Mouse (Mus musculus) neural tube, embryonic 15.5 days (tissue): ENCODE results near the gene Timp1. TPM values are rescaled to one million over a fixed set of nuclear protein-coding genes. Genes with fewer than 3 reads are reported as not detected.

Experiments used
- ATAC-seq: fragments of 200-750 bp; cut with Nextera tagmentation; 2 replicates; pipeline ENCODE4 v1.8.0; 2017; ENCODE audit warnings: mild to moderate bottlenecking, moderate TSS enrichment, moderate library complexity; ENCODE audit not compliant: low FRiP score
- H3K27ac ChIP-seq: fragments of 300-500 bp; sonication (generic); replicated peaks from 2 replicates; pipeline ENCODE4 v1.5.1; 2015; ENCODE audit warnings: mild to moderate bottlenecking, inconsistent platforms
- H3K27me3 ChIP-seq: fragments of 300-500 bp; sonication (generic); replicated peaks from 2 replicates; pipeline ENCODE4 v1.6.1; 2015; ENCODE audit warnings: inconsistent platforms
- H3K36me3 ChIP-seq: fragments of 300-500 bp; sonication (generic); 2 replicates; pipeline ENCODE4 v1.6.1; 2015; ENCODE audit warnings: inconsistent platforms
- H3K4me1 ChIP-seq: fragments of 300-500 bp; sonication (generic); 2 replicates; pipeline ENCODE4 v1.6.1; 2015; ENCODE audit warnings: inconsistent platforms
- H3K4me2 ChIP-seq: fragments of 300-500 bp; sonication (generic); 2 replicates; pipeline ENCODE4 v1.6.1; 2015; ENCODE audit warnings: inconsistent platforms, mild to moderate bottlenecking, moderate library complexity
- H3K4me3 ChIP-seq: fragments of 300-500 bp; sonication (generic); replicated peaks from 2 replicates; pipeline ENCODE4 v1.5.1; 2015; ENCODE audit warnings: mild to moderate bottlenecking, inconsistent platforms
- H3K9ac ChIP-seq: fragments of 300-500 bp; sonication (generic); replicated peaks from 2 replicates; pipeline ENCODE4 v1.6.1; 2015; ENCODE audit warnings: mild to moderate bottlenecking, inconsistent platforms
- H3K9me3 ChIP-seq: fragments of 300-500 bp; sonication (generic); replicated peaks from 2 replicates; pipeline ENCODE4 v1.6.1; 2016; ENCODE audit warnings: inconsistent platforms
- WGBS: fragments of 180-500 bp; shearing (Covaris S2); methylation state at CpG from one replicate; pipeline ENCODE4 v1.1.7; 2015; ENCODE audit warnings: mixed read lengths; 5-methylcytosine and 5-hydroxymethylcytosine counted together
- polyA plus RNA-seq: library from polyadenylated mRNA; unstranded; fragments of >200 nt; fragmentation: Nextera tagmentation; extraction: Ambion mirVana; gene quantifications from 2 replicates; pipeline ENCODE4 v1.2.1, GENCODE M21; 2015

Gene Timp1
- polyA plus RNA-seq, 1 experiment from 2014 or later = 5.8 TPM

DNA sequence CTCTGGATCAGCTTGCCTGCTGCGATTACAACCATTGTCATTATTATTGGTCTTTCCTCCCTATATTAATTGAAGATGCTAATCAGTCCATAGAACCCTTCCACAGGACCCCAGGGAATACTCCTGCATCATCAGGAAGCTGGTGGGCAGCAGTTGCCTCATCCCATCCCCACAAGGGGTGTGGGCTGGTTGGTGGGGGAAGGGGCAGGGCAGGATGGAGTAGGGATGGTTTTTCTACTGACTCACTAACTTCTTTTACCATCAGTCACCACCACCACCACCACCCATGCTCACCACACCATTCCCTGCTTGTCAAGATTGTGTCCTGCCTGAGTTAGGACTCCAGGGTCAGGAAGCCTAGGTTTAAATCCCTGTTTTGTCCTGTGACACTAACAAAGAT, 763 bp upstream of the Timp1 start:
- H3K4me1 ChIP-seq = no peaks in the 10 kb centered on the region
- no peak overlapping the region for H3K4me2 ChIP-seq
- H3K36me3 ChIP-seq = no peaks in the 10 kb centered on the region
- H3K27me3 ChIP-seq = no peaks in the 10 kb centered on the region
- ATAC-seq = no peak
- no peak overlapping the region for H3K9ac ChIP-seq
- no peak overlapping the region for H3K27ac ChIP-seq
- 50% methylated on average over 1 of the region's 1 CpGs for WGBS
- no peak overlapping the region for H3K4me3 ChIP-seq
- H3K9me3 ChIP-seq = no peaks in the 10 kb centered on the region

GRCm38 (mm10) chrX:20872928-20873500, 3.0 kb downstream of the Timp1 start:
- Histone ChIP-seq H3K27ac (no peak overlapping the region), H3K4me1 (no peaks in the 10 kb centered on the region), H3K4me3 (no peak overlapping the region), H3K36me3 (no peaks in the 10 kb centered on the region), H3K9me3 (no peaks in the 10 kb centered on the region), H3K9ac (no peak overlapping the region), H3K27me3 (no peaks in the 10 kb centered on the region), H3K4me2 (no peak overlapping the region)
- 38% methylated on average over 11 of the region's 11 CpGs for WGBS
- no peak for ATAC-seq

DNA sequence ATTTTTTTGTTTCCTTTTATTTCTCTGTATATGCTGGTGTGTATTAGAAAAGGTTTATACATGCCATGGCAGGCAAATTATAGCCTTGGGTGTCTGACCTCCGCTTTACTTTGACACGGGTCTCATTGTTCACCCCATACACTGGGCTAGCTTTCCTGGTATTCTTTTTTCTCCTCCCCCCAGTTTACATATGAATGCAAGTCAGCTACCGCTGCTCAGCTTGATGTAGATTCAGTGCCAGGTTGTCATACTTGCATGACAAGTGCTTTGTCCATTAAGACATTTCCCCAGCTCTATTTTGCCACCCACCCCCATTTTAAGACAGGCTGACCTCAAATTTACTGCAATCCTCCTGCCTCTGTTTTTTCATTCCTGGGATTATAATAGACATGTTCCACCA, 5.3 kb downstream of the Timp1 start:
- Histone ChIP-seq H3K36me3 (no peaks in the 10 kb centered on the region), H3K9me3 (no peaks in the 10 kb centered on the region), H3K4me3 (no peak overlapping the region), H3K9ac (no peak overlapping the region), H3K4me2 (no peak overlapping the region), H3K27ac (no peak overlapping the region), H3K4me1 (no peaks in the 10 kb centered on the region), H3K27me3 (no peaks in the 10 kb centered on the region)
- ATAC-seq = no peak
- WGBS = 32% methylated on average over 3 of the region's 3 CpGs

DNA sequence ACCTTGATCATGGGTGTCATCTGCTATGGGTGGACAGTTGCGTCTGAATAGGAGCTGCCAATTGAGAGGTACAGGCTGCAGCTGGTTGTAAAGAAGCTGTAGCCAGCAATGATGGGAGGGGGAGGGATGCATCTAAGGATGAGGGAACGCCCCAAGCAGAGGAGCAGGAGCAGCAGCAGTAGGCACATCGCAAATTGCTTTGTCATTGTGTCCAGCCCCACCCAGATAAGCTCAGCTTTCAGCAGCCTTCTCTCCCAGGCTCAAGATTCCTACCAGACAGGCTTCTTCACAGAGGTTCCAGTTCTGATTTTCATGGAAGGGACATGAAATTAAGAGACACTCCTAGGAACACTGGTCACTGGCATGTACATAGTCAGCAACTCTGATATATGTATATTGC, 40.1 kb downstream of the Timp1 start:
- H3K9ac ChIP-seq = no peak overlapping the region
- 22% methylated on average over 3 of the region's 3 CpGs for WGBS
- H3K36me3 ChIP-seq = peaks cover 6% of the 10 kb centered on the region; the same call in 1 of the 2 replicates
- no peak overlapping the region for H3K4me2 ChIP-seq
- H3K4me1 ChIP-seq = no peaks in the 10 kb centered on the region
- no peak overlapping the region for H3K27ac ChIP-seq
- no peak for ATAC-seq
- no peaks in the 10 kb centered on the region for H3K9me3 ChIP-seq
- H3K27me3 ChIP-seq = no peaks in the 10 kb centered on the region
- no peak overlapping the region for H3K4me3 ChIP-seq

DNA sequence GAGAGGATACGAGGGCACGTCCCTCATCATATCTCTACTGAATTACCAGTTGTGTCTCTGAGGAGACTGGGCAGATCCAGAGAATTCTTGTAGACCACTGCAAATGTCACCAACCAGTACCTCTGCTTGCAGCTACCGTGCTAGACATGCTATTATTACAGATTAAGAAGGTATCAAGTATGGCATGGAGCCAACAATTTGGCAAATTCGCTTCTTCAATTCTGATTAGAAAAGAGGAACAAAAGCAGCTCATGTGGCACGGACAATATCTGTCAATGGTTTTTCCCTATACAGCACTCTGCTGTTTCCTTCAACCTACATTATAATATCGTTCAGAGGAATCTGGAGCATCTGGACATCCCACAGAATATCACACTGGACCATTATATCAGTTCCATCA, 43.8 kb downstream of the Timp1 start:
- WGBS = 88% methylated on average over 6 of the region's 6 CpGs
- Histone ChIP-seq H3K9me3 (no peaks in the 10 kb centered on the region), H3K36me3 (peaks cover 6% of the 10 kb centered on the region; the same call in 1 of the 2 replicates), H3K9ac (no peak overlapping the region), H3K4me1 (peaks cover 5% of the 10 kb centered on the region; the same call in 1 of the 2 replicates), H3K27ac (no peak overlapping the region), H3K4me3 (no peak overlapping the region), H3K27me3 (no peaks in the 10 kb centered on the region), H3K4me2 (no peak overlapping the region)
- ATAC-seq = no peak

- H3K27me3 ChIP-seq = no peaks in the 10 kb centered on the region
- no peak overlapping the region for H3K9ac ChIP-seq
- no peaks in the 10 kb centered on the region for H3K36me3 ChIP-seq
- no peak overlapping the region for H3K4me2 ChIP-seq
- no peak for ATAC-seq
- no peak overlapping the region for H3K4me3 ChIP-seq
- no peaks in the 10 kb centered on the region for H3K9me3 ChIP-seq
- H3K4me1 ChIP-seq = peaks cover 9% of the 10 kb centered on the region; the same call in 1 of the 2 replicates
- no peak overlapping the region for H3K27ac ChIP-seq
Measured at GRCm38 (mm10) chrX:20915075-20915474, 45.1 kb downstream of the Timp1 start.

DNA sequence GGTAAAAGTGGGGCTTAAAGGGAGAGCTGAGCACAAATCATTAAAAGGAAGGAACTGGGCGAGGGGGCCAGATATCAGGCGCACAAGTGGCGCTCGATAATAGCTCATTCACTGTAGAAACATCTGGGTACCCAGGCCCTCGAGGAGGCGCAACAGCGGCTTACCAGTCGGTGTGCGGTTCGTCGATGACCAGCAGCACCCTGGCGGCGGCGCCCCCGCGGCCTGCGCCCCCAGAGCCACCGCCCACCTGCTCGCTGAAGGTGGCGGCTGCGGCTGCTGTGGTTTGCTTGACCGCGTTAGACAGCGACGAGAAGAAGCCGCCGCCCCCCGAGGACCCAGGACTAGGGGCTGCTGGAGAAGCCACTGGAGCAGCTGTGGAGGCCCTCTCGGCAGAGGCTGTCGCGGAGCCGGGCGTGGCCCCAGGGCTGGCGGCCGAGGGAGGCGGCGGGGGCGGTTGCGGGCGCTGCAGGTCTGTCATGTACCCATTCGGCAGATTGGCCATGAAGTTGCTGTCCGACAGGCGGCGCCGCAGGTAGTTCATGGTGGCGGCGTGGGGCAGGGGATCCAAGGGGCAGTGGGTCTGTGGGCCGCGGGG, 50.4 kb downstream of the Timp1 start:
- H3K36me3 ChIP-seq = no peaks in the 10 kb centered on the region

DNA sequence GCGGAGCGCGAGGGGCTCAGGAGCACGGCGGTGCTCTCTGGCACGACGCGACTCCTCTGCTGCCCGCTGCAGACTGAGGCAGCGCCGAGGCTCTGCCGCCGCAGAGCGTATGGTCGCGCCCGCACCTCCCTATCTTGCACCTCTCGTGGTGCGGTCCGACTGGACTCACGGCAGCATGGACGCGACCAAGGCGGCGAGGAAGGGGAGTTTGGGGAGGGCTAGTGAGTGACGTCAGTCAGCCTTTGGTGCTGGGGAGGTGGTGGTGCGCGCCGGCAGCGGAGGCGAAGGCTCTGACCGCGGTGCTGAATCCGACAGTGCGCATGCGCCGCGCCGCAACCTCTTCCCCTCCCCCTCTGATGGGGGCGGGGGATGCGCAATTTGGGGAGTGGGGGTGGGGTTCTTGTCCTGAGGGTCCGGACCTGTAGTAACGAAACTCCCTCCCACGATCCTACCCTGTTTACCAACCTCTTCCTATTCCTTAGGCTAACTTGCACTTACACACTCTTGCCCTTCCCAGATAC, 50.9 kb downstream of the Timp1 start, which contains the start of gene Syn1:
Gene Syn1, minus strand, starts transcription at position 161 of the 521 bp plus-strand sequence.
- Histone ChIP-seq H3K9ac (peak within 1 kb of the TSS; percentile 59), H3K27ac (peak within 1 kb of the TSS; percentile 81), H3K4me3 (peak within 1 kb of the TSS; percentile 57), H3K9me3 (no peaks in the 10 kb centered on the region), H3K36me3 (no peaks in the 10 kb centered on the region), H3K4me1 (peaks cover 9% of the 10 kb centered on the region; the same call in 1 of the 2 replicates), H3K27me3 (no peaks in the 10 kb centered on the region), H3K4me2 (peak within 1 kb of the TSS; percentile 59)
- peak; percentile 96 for ATAC-seq
- 13% methylated on average over 41 of the region's 44 CpGs for whole genome bisulfite sequencing

More for the DNA sequence above, 50.4 kb downstream of the Timp1 start:
- H3K4me1 ChIP-seq = peaks cover 9% of the 10 kb centered on the region; the same call in 1 of the 2 replicates
- H3K4me2 ChIP-seq = peak overlapping the region; percentile 59
- peak overlapping the region; percentile 57 for H3K4me3 ChIP-seq
- ATAC-seq = peak; percentile 66
- H3K27ac ChIP-seq = peak overlapping the region; percentile 81
- 19% methylated on average over 30 of the region's 49 CpGs for WGBS
- peak overlapping the region; percentile 59 for H3K9ac ChIP-seq
- H3K9me3 ChIP-seq = no peaks in the 10 kb centered on the region
- H3K27me3 ChIP-seq = no peaks in the 10 kb centered on the region

DNA sequence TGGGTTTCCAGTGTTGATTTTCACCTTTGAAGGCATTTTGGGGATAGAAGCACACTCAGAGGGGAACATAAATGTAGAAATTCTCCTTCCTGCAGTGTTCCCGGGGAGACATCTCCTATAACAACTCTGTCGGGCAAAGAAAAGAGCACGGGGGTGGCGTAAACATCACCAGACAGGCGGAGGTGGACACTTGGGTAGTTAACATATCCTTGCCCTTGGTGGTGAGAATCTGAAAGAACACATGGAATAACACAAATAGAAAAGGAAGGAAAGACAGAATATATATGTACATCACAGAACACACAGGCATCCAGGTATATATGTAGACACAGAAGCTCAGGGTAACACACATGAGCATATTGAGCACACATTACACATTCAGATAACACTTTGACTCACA, 51.4 kb downstream of the Timp1 start:
- H3K27ac ChIP-seq = peak overlapping the region; percentile 66
- H3K27me3 ChIP-seq = no peaks in the 10 kb centered on the region
- H3K9me3 ChIP-seq = no peaks in the 10 kb centered on the region
- peak overlapping the region; percentile 57 for H3K4me3 ChIP-seq
- 48% methylated on average over 5 of the region's 5 CpGs for WGBS
- ATAC-seq = peak; percentile 39
- peaks cover 9% of the 10 kb centered on the region; the same call in 1 of the 2 replicates for H3K4me1 ChIP-seq
- peak overlapping the region; percentile 59 for H3K4me2 ChIP-seq
- no peak overlapping the region for H3K9ac ChIP-seq
- H3K36me3 ChIP-seq = no peaks in the 10 kb centered on the region

DNA sequence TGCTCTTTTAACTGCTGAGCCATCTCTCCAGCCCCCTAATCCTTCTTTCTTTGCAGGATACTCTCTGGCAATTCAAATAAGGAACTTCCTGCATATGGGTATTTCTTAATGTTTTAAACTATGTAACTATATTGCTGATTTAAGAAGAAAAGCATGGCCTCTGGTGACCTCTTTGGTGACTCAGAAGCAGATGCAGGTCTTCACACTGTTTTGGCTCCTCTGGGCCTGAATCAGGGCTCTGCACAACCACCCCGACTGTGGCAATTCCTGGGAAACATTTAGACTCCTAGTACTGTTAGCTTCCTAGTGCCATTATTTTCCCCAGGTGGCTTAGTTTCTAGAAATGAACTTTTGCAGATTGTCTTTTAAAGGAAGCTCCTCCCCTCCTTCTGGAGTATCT, 53.5 kb downstream of the Timp1 start:
- H3K36me3 ChIP-seq = peaks cover 5% of the 10 kb centered on the region; the same call in 1 of the 2 replicates

More for the DNA sequence above, 53.5 kb downstream of the Timp1 start:
- H3K27ac ChIP-seq = no peak overlapping the region
- 0 out of 2 replicates have a peak, but pooled peaks cover 6% of the 10 kb centered on the region for H3K4me1 ChIP-seq
- WGBS = 52% methylated on average over 1 of the region's 1 CpGs
- no peaks in the 10 kb centered on the region for H3K27me3 ChIP-seq
- ATAC-seq = no peak
- H3K9ac ChIP-seq = no peak overlapping the region
- H3K4me2 ChIP-seq = no peak overlapping the region
- H3K9me3 ChIP-seq = no peaks in the 10 kb centered on the region
- H3K4me3 ChIP-seq = no peak overlapping the region
